Mouse (Mus musculus): Measurements from ENCODE around the gene Tbx20. TPM values are rescaled to one million over a fixed set of nuclear protein-coding genes. Genes with fewer than 3 reads are reported as not detected.

Tbx20 gene
- polyA plus RNA-seq, 2 experiments from 2014 or later, result not detected

GRCm38 (mm10) chr9:24767056-24767455 is 7.0 kb downstream of the Tbx20 start:
- no peak for ATAC-seq

- no peak for ATAC-seq
Measured at GRCm38 (mm10) chr9:24765572-24765971, 8.5 kb downstream of the Tbx20 start.

- no peak for ATAC-seq
Measured at GRCm38 (mm10) chr9:24760461-24760860, 13.6 kb downstream of the Tbx20 start.

GRCm38 (mm10) chr9:24744958-24745357 is 29.1 kb downstream of the Tbx20 start:
- ATAC-seq, result peak; percentile 75

GRCm38 (mm10) chr9:24701246-24701645 is 72.9 kb downstream of the Tbx20 start:
- no peak for ATAC-seq

- ATAC-seq, result no peak
Measured at GRCm38 (mm10) chr9:24696405-24696778, 77.7 kb downstream of the Tbx20 start.

- no peak for ATAC-seq
Measured at GRCm38 (mm10) chr9:24695700-24696404, 78.3 kb downstream of the Tbx20 start, which contains the start of gene Dpy19l2. TSS of gene Dpy19l2 (minus strand) at chr9:24696293.

Other genes with a start within 250 kb of the Tbx20 start
- gene Cypt4, start 149.1 kb downstream of the Tbx20 start, polyA plus RNA-seq (2017; shearing (Covaris generic)), result not detected
- not detected for gene Dpy19l2, start 78.0 kb downstream of the Tbx20 start, polyA plus RNA-seq (2017; shearing (Covaris generic))

Measured in CD4-positive, CD25-positive, alpha-beta regulatory T cell, adult 4 months (primary cell).